Mouse (Mus musculus) MEL (cell line): Measurements from ENCODE around the gene Jmjd1c. TPM values are rescaled to one million over a fixed set of nuclear protein-coding genes. Genes with fewer than 3 reads are reported as not detected.

Experiments
- DNase-seq: peaks from one replicate; pipeline ENCODE4 v3.0.0; 2011; ENCODE audit warnings: low read depth, low spot score
- H3K27ac ChIP-seq: 2 replicates; pipeline ENCODE4 v1.5.1; 2012; ENCODE audit warnings: low read depth, mild to moderate bottlenecking, control low read depth, low read length, moderate library complexity; ENCODE audit not compliant: control insufficient read depth
- H3K27me3 ChIP-seq, 2 experiments: fragments of 150-350 bp in 1 of 2; sonication (generic) in 1 of 2; 2 replicates each; pipeline ENCODE4 v1.6.1; 2012; ENCODE audit warnings: low read length in 2 of 2, mild to moderate bottlenecking in 2 of 2, improper control_type of control experiment in 1 of 2, moderate library complexity in 1 of 2; ENCODE audit not compliant: insufficient read depth in 2 of 2, control insufficient read depth in 1 of 2
- H3K36me3 ChIP-seq, 2 experiments: 2 replicates each; pipeline ENCODE4 v1.6.1; 2012 to 2014; ENCODE audit warnings: low read length in 2 of 2, improper control_type of control experiment in 1 of 2, inconsistent platforms in 1 of 2, mild to moderate bottlenecking in 1 of 2; ENCODE audit not compliant: insufficient read depth in 2 of 2, control insufficient read depth in 1 of 2
- H3K4me1 ChIP-seq, 2 experiments: fragments of 150-350 bp in 1 of 2; sonication (generic) in 1 of 2; 2 replicates each; pipeline ENCODE4 v1.6.1; 2012; ENCODE audit warnings: low read length in 2 of 2, improper control_type of control experiment in 1 of 2, mild to moderate bottlenecking in 1 of 2; ENCODE audit not compliant: insufficient read depth in 2 of 2, control insufficient read depth in 1 of 2
- H3K4me3 ChIP-seq, 2 experiments: fragments of 150-350 bp in 1 of 2; sonication (generic) in 1 of 2; 2 replicates each; pipeline ENCODE4 v1.5.1; 2012; ENCODE audit warnings: low read depth in 2 of 2, low read length in 2 of 2, mild to moderate bottlenecking in 2 of 2, moderate library complexity in 2 of 2, control low read depth in 1 of 2, improper control_type of control experiment in 1 of 2; ENCODE audit not compliant: control insufficient read depth in 1 of 2, insufficient read depth in 1 of 2
- H3K79me2 ChIP-seq: 2 replicates; pipeline ENCODE4 v1.6.1; 2012; ENCODE audit warnings: mild to moderate bottlenecking, low read length, moderate library complexity; ENCODE audit not compliant: control insufficient read depth, poor library complexity, insufficient read depth
- H3K9ac ChIP-seq: 2 replicates; pipeline ENCODE4 v1.6.1; 2012; ENCODE audit warnings: low read depth, mild to moderate bottlenecking, control low read depth, low read length, moderate library complexity; ENCODE audit not compliant: control insufficient read depth, poor library complexity, severe bottlenecking
- H3K9me3 ChIP-seq: fragments of 150-350 bp; sonication (generic); replicated peaks from 2 replicates; pipeline ENCODE4 v1.6.1; 2012; ENCODE audit warnings: mild to moderate bottlenecking, low read length, improper control_type of control experiment, moderate library complexity; ENCODE audit not compliant: insufficient read depth
- E2F4 ChIP-seq: IDR thresholded peaks from 2 replicates; pipeline ENCODE4 v1.6.1; 2011; ENCODE audit warnings: low read depth, low read length, improper control_type of control experiment, borderline replicate concordance
- ETS1 ChIP-seq: IDR thresholded peaks from 2 replicates; pipeline ENCODE4 v1.6.1; 2012; ENCODE audit warnings: low read depth, mild to moderate bottlenecking, inconsistent platforms, low read length, improper control_type of control experiment, moderate library complexity
- JUND ChIP-seq: IDR thresholded peaks from 2 replicates; pipeline ENCODE4 v1.6.1; 2011; ENCODE audit warnings: low read depth, mild to moderate bottlenecking, improper control_type of control experiment, low read length
- MAFK ChIP-seq: IDR thresholded peaks from 2 replicates; pipeline ENCODE4 v1.6.1; 2011; ENCODE audit warnings: low read depth, mild to moderate bottlenecking, low read length, improper control_type of control experiment, borderline replicate concordance
- MAX ChIP-seq: IDR thresholded peaks from 2 replicates; pipeline ENCODE4 v1.6.1; 2011; ENCODE audit warnings: low read length, improper control_type of control experiment
- MXI1 ChIP-seq: IDR thresholded peaks from 2 replicates; pipeline ENCODE4 v1.6.1; 2011; ENCODE audit warnings: mild to moderate bottlenecking, low read depth, low read length, improper control_type of control experiment
- MYB ChIP-seq: IDR thresholded peaks from 2 replicates; pipeline ENCODE4 v1.6.1; 2011; ENCODE audit warnings: mild to moderate bottlenecking, low read depth, low read length, improper control_type of control experiment
- MYC ChIP-seq: IDR thresholded peaks from 2 replicates; pipeline ENCODE4 v1.6.1; 2011; ENCODE audit warnings: low read depth, mild to moderate bottlenecking, low read length, improper control_type of control experiment, moderate library complexity
- NRF1 ChIP-seq: IDR thresholded peaks from 2 replicates; pipeline ENCODE4 v1.6.1; 2014; ENCODE audit warnings: low read depth, mild to moderate bottlenecking, inconsistent platforms, low read length, improper control_type of control experiment, moderate library complexity; ENCODE audit not compliant: poor library complexity, insufficient read depth, severe bottlenecking
- POLR2A ChIP-seq, 2 experiments: IDR thresholded peaks; 2 replicates each; pipeline ENCODE4 v1.6.1; 2011 to 2012; ENCODE audit warnings: low read length in 2 of 2, mild to moderate bottlenecking in 2 of 2, control low read depth in 1 of 2, improper control_type of control experiment in 1 of 2, low read depth in 1 of 2, moderate library complexity in 1 of 2; ENCODE audit not compliant: control insufficient read depth in 1 of 2, insufficient read depth in 1 of 2, poor library complexity in 1 of 2
- POLR2AphosphoS5 ChIP-seq: IDR thresholded peaks from 2 replicates; pipeline ENCODE4 v1.6.1; 2012; ENCODE audit warnings: low read depth, borderline replicate concordance, mild to moderate bottlenecking, inconsistent platforms, low read length, moderate library complexity, mixed read lengths
- RAD21 ChIP-seq: IDR thresholded peaks from 2 replicates; pipeline ENCODE4 v1.6.1; 2011; ENCODE audit warnings: mild to moderate bottlenecking, low read depth, low read length, improper control_type of control experiment
- TAL1 ChIP-seq: IDR thresholded peaks from 2 replicates; pipeline ENCODE4 v1.6.1; 2012; ENCODE audit warnings: mild to moderate bottlenecking, inconsistent platforms, low read length, moderate library complexity, mixed read lengths
- TCF12 ChIP-seq: IDR thresholded peaks from 2 replicates; pipeline ENCODE4 v1.6.1; 2014; ENCODE audit warnings: low read depth, mild to moderate bottlenecking, inconsistent platforms, low read length, improper control_type of control experiment, moderate library complexity
- ZKSCAN1 ChIP-seq: IDR thresholded peaks from 2 replicates; pipeline ENCODE4 v1.6.1; 2012; ENCODE audit warnings: low read depth, mild to moderate bottlenecking, inconsistent platforms, low read length, improper control_type of control experiment, moderate library complexity
- ZMIZ1 ChIP-seq: IDR thresholded peaks from 2 replicates; pipeline ENCODE4 v1.6.1; 2012; ENCODE audit warnings: low read depth, mild to moderate bottlenecking, inconsistent platforms, low read length, improper control_type of control experiment, moderate library complexity
- polyA plus RNA-seq, 2 experiments: library from polyadenylated mRNA; stranded (reverse) in 1 of 2; unstranded in 1 of 2; fragments of >175 nt in 1 of 2; fragments of >200 nt in 1 of 2; gene quantifications; 2 replicates each; pipeline versions ENCODE4 v1.2.1 to v1.2.4; 2012; ENCODE audit warnings: low replicate concordance in 2 of 2, low read depth in 1 of 2; ENCODE audit not compliant: insufficient read length in 2 of 2, insufficient read depth in 1 of 2, missing spikeins in 1 of 2
- total RNA-seq: library from RNA; depleted of rRNA; stranded (reverse); fragments of 300-350 nt; gene quantifications from 2 replicates; pipeline ENCODE4 v1.2.3, GENCODE M21; 2012

Jmjd1c gene
- total and polyA plus RNA-seq, 3 experiments = 10.6 to 62.3 (median 15.2) TPM

GRCm38 (mm10) chr10:67194046-67194445 lies 98.1 kb downstream of the Jmjd1c start:
- TF ChIP-seq NRF1 = no peak
- TF ChIP-seq MXI1 = no peak
- no peak for DNase-seq
- no peak overlapping the region for H3K27ac ChIP-seq
- peaks cover 40% of the 10 kb centered on the region for H3K79me2 ChIP-seq
- H3K4me3 ChIP-seq = no peak overlapping the region
- H3K36me3 ChIP-seq = peaks cover 22 to 40% of the 10 kb centered on the region in 2 experiments
- no peaks in the 10 kb centered on the region for H3K9me3 ChIP-seq
- H3K9ac ChIP-seq = no peak overlapping the region
- no peaks in the 10 kb centered on the region for H3K27me3 ChIP-seq
- peaks cover 8 to 28% of the 10 kb centered on the region in 2 experiments for H3K4me1 ChIP-seq

GRCm38 (mm10) chr10:67195671-67196070 lies 99.7 kb downstream of the Jmjd1c start:
- Histone ChIP-seq H3K27me3 (no peaks in the 10 kb centered on the region), H3K27ac (no peak overlapping the region), H3K9ac (no peak overlapping the region), H3K9me3 (no peaks in the 10 kb centered on the region), H3K4me3 (no peak overlapping the region), H3K79me2 (peaks cover 36% of the 10 kb centered on the region), H3K36me3 (peaks cover 22 to 42% of the 10 kb centered on the region in 2 experiments), H3K4me1 (peaks cover 9 to 29% of the 10 kb centered on the region in 2 experiments)
- DNase-seq = no peak
- TF ChIP-seq ZKSCAN1 (no peak), TAL1 (no peak), JUND (no peak), ZMIZ1 (no peak), POLR2AphosphoS5 (no peak)

GRCm38 (mm10) chr10:67197186-67197585 lies 101.3 kb downstream of the Jmjd1c start:
- Histone ChIP-seq H3K27ac (no peak overlapping the region), H3K4me3 (no peak overlapping the region), H3K9me3 (no peaks in the 10 kb centered on the region), H3K79me2 (peaks cover 40% of the 10 kb centered on the region), H3K4me1 (peaks cover 13 to 36% of the 10 kb centered on the region in 2 experiments), H3K36me3 (peaks cover 15 to 49% of the 10 kb centered on the region in 2 experiments), H3K9ac (no peak overlapping the region), H3K27me3 (no peaks in the 10 kb centered on the region)
- TF ChIP-seq E2F4 (no peak), MYC (no peak), MYB (no peak), POLR2AphosphoS5 (no peak), MAX (no peak), ETS1 (no peak), MAFK (no peak), TCF12 (no peak), RAD21 (no peak), POLR2A (IDR thresholded peaks at IDR 0.05; ENCODE audit: control insufficient read depth in 1 of 2, insufficient read depth in 1 of 2, low read depth in 1 of 2, low read length in 2 of 2, poor library complexity in 1 of 2) (no peak)
- DNase-seq = no peak
